In the genomic region with DNA sequence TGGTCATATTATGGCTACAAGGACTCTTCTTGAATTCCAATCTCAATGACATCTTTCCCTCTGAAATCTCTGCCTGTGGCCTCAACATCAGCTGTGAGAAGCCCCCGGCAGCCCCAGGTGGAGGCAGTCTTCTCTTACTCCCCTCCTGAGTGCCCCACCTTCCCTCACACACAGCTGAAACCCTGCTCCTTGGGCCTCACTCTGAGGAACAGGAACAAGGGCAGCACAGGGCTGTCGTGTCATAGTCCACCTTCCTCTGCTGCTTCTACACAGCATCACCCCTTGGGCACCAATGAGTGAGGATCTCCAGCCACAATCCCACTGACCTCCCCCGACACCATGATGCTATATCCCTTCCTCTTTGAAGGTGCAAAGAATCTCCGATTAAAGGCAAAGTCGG, we compare ENCODE assay signal across 13 mouse cellular contexts. TPM values are rescaled to one million over a fixed set of nuclear protein-coding genes. Genes with fewer than 3 reads are reported as not detected.
A peak's percentile ranks its signal among the peaks of the same experiment; 100 is the strongest.
DNase-seq lines count a peak whose midpoint lies in the region; ATAC-seq and TF ChIP-seq lines count a peak whose summit lies in the region.
"Had no signal": no experiment of that assay in that cellular context is flagged by ENCODE, and none has a peak within 500 bp of the region (broad histone marks: within the 10 kb centered on the region; RNA-seq: fewer than 3 reads in every experiment).

No protein-coding gene starts in this region.

- peaks cover 91% of the 10 kb centered on the region for H3K79me2 ChIP-seq in macrophage (ENCODE audit: inconsistent target)

- H3K27ac ChIP-seq in heart, embryonic 16.5 days (ENCODE audit: low read length), result peak overlapping the region; percentile 82
- peak overlapping the region; percentile 90 for H3K27ac ChIP-seq in thymus, adult 2 months (ENCODE audit: control insufficient read depth, insufficient read depth, low read length)
- peak overlapping the region; percentile 46 for H3K27ac ChIP-seq in macrophage
- H3K27ac ChIP-seq: embryonic facial prominence, embryonic 10.5 days; forebrain, embryonic 15.5 days; limb, embryonic 15.5 days had no signal

- peaks cover 49% of the 10 kb centered on the region for H3K4me1 ChIP-seq in heart, embryonic 16.5 days (ENCODE audit: control insufficient read depth, insufficient read depth, low read length)
- peaks cover 42% of the 10 kb centered on the region for H3K4me1 ChIP-seq in thymus, adult 2 months (replicated peaks; ENCODE audit: control insufficient read depth, insufficient read depth, low read length)

- 65% methylated on average over 5 of the region's 5 CpGs for WGBS in heart, embryonic 16.5 days
- 25% methylated on average over 5 of the region's 5 CpGs for WGBS in thymus, adult 2 months
- 23% methylated on average over 5 of the region's 5 CpGs for WGBS in macrophage (ENCODE audit: missing documents)

- peak overlapping the region; percentile 56 for H3K4me2 ChIP-seq in heart, embryonic 16.5 days (ENCODE audit: low read depth, low read length)
- H3K4me2 ChIP-seq: forebrain, embryonic 15.5 days; limb, embryonic 15.5 days had no signal

- H3K27me3 ChIP-seq in heart, embryonic 16.5 days (ENCODE audit: control insufficient read depth, insufficient read depth, low read length), result no peaks in the 10 kb centered on the region
- no peaks in the 10 kb centered on the region for H3K27me3 ChIP-seq in thymus, adult 2 months (ENCODE audit: control insufficient read depth, insufficient read depth, low read length)
- H3K27me3 ChIP-seq: forebrain, embryonic 15.5 days; limb, embryonic 15.5 days had no signal

- no peak for TF ChIP-seq CTCF in thymus, adult 2 months (IDR thresholded peaks at IDR 0.05; ENCODE audit: borderline replicate concordance, control insufficient read depth, extremely low read depth, insufficient read depth, low read length, poor library complexity)

- peak overlapping the region; percentile 57 for H3K9ac ChIP-seq in heart, embryonic 16.5 days (ENCODE audit: low read length)
- H3K9ac ChIP-seq: forebrain, embryonic 15.5 days; limb, embryonic 15.5 days had no signal

- no peak for DNase-seq in heart, postnatal 25 days (ENCODE audit: low spot score)
- DNase-seq in thymus, adult 2 months, result peak; percentile 33
- DNase-seq in thymus, adult 18-20 months, result no peak
- DNase-seq in right cerebral cortex, adult 2 months (ENCODE audit: low spot score in 2 of 2), result no peak
- no peak for DNase-seq in gastrocnemius, adult 8-10 months (ENCODE audit: low spot score in 2 of 2)

- peaks cover 38% of the 10 kb centered on the region for H3K36me3 ChIP-seq in heart, embryonic 16.5 days (ENCODE audit: control insufficient read depth, insufficient read depth)
- no peaks in the 10 kb centered on the region; the same call in 1 of the 2 replicates for H3K36me3 ChIP-seq in thymus, adult 2 months (ENCODE audit: control insufficient read depth, insufficient read depth, low read length)
- H3K36me3 ChIP-seq in macrophage (ENCODE audit: inconsistent target), result peaks cover 15% of the 10 kb centered on the region

- TF ChIP-seq POLR2A in thymus, adult 2 months (IDR thresholded peaks at IDR 0.05; ENCODE audit: control insufficient read depth, extremely low read depth, insufficient read depth, low read length, poor library complexity), result no peak

- intact Hi-C loops in heart, postnatal 25 days (cut with DNase I), result no loop called here

- no peaks in the 10 kb centered on the region for H3K9me3 ChIP-seq in heart, embryonic 16.5 days (replicated peaks; ENCODE audit: control insufficient read depth, low read length)
- H3K9me3 ChIP-seq: embryonic facial prominence, embryonic 10.5 days; forebrain, embryonic 15.5 days; limb, embryonic 15.5 days had no signal

- ATAC-seq in heart, embryonic 16.5 days (replicated peaks; ENCODE audit: extremely low read depth, insufficient read depth, low FRiP score), result no peak
- ATAC-seq in megakaryocyte-erythroid progenitor cell, adult 5-6 weeks (replicated peaks; ENCODE audit: low FRiP score, low TSS enrichment, poor library complexity, severe bottlenecking), result no peak
- ATAC-seq: forebrain, embryonic 15.5 days; hindbrain, embryonic 16.5 days; midbrain, embryonic 16.5 days had no signal

- H3K4me3 ChIP-seq in heart, embryonic 16.5 days (ENCODE audit: low read length), result 0 out of 2 replicates have a peak overlapping the region, but pooled peaks have one; percentile 1
- no peak overlapping the region for H3K4me3 ChIP-seq in thymus, adult 2 months (ENCODE audit: control insufficient read depth, insufficient read depth, low read length)
- no peak overlapping the region for H3K4me3 ChIP-seq in macrophage (ENCODE audit: inconsistent target)
- H3K4me3 ChIP-seq: embryonic facial prominence, embryonic 10.5 days; forebrain, embryonic 15.5 days; limb, embryonic 15.5 days had no signal

RNA-seq across cellular contexts. Expression of gene Camk2g, which starts 7.9 kb away (rescaled TPM):
- polyA plus RNA-seq in heart, embryonic 16.5 days (2015; fragmentation: Nextera tagmentation; extraction: Ambion mirVana), result 81.5 and 103 TPM in 2 replicates
- 10 to 100 TPM; 50.4 to 59.5 TPM for total RNA-seq in heart, postnatal 25 days (2021)
- 36.4 and 42.3 TPM in 2 replicates for polyA plus RNA-seq in thymus, adult 2 months (2012; rRNA removed)
- 100 to 1,000 TPM in 3 of 26 experiments, 10 to 100 TPM in 23; 14.3 to 109 (median 64.6) TPM for total RNA-seq in macrophage (2018; cell fraction: chromatin; rRNA removed)
- total RNA-seq in macrophage (2018; cell fraction: cytosol; rRNA removed), result 10 to 100 TPM in 19 of 26 experiments, 1 to 10 TPM in 7; 4.5 to 18.4 (median 13.5) TPM
- total RNA-seq in macrophage (2018; cell fraction: nucleus; rRNA removed), result 10 to 100 TPM in 25 of 26 experiments, 1 to 10 TPM in 1; 7.4 to 72.9 (median 29.9) TPM
- 12.2 to 24.7 TPM (median 16.2 TPM) in 3 replicates for polyA plus RNA-seq in macrophage (2018)
- total RNA-seq in megakaryocyte-erythroid progenitor cell, adult 5-6 weeks (2014; fragmentation: Nextera tagmentation), result 7.1 and 30.8 TPM in 2 replicates
- total RNA-seq in megakaryocyte-erythroid progenitor cell, adult 5-6 weeks (2017), result 33.0 and 34.8 TPM in 2 replicates
- 100 to 1,000 TPM; 187 to 196 (median 195) TPM for total RNA-seq in gastrocnemius, adult 8-10 months (2022)

RNA-seq across cellular contexts. Expression of gene Plau, which starts 50.4 kb away (rescaled TPM):
- 1.2 and 1.9 TPM in 2 replicates for polyA plus RNA-seq in heart, embryonic 16.5 days (2015; fragmentation: Nextera tagmentation; extraction: Ambion mirVana)
- total RNA-seq in heart, postnatal 25 days (2021), result 1 to 10 TPM; 4.5 to 4.6 TPM
- polyA plus RNA-seq in thymus, adult 2 months (2012; rRNA removed), result 5.6 and 6.4 TPM in 2 replicates
- 100 to 1,000 TPM in 7 of 26 experiments, 10 to 100 TPM in 18, 1 to 10 TPM in 1; 9.6 to 345 (median 38.2) TPM for total RNA-seq in macrophage (2018; cell fraction: chromatin; rRNA removed)
- 100 to 1,000 TPM in 7 of 26 experiments, 10 to 100 TPM in 19; 41.3 to 309 (median 83.1) TPM for total RNA-seq in macrophage (2018; cell fraction: cytosol; rRNA removed)
- 100 to 1,000 TPM in 13 of 26 experiments, 10 to 100 TPM in 13; 32.6 to 727 (median 100) TPM for total RNA-seq in macrophage (2018; cell fraction: nucleus; rRNA removed)
- 44.2 to 693 TPM (median 52.7 TPM) in 3 replicates for polyA plus RNA-seq in macrophage (2018)
- total RNA-seq in megakaryocyte-erythroid progenitor cell, adult 5-6 weeks (2014; fragmentation: Nextera tagmentation), result not detected in 2 replicates
- 0.38 TPM in 1 of 2 replicates, not detected in the other for total RNA-seq in megakaryocyte-erythroid progenitor cell, adult 5-6 weeks (2017)
- total RNA-seq in gastrocnemius, adult 8-10 months (2022), result 10 to 100 TPM; 13.4 to 23.7 (median 18.1) TPM

RNA-seq across cellular contexts. Expression of gene Ndst2, which starts 51.7 kb away (rescaled TPM):
- 16.2 and 17.2 TPM in 2 replicates for polyA plus RNA-seq in heart, embryonic 16.5 days (2015; fragmentation: Nextera tagmentation; extraction: Ambion mirVana)
- 10 to 100 TPM; 10.0 to 12.6 TPM for total RNA-seq in heart, postnatal 25 days (2021)
- 42.2 and 46.2 TPM in 2 replicates for polyA plus RNA-seq in thymus, adult 2 months (2012; rRNA removed)
- 100 to 1,000 TPM in 21 of 26 experiments, 10 to 100 TPM in 5; 68.3 to 330 (median 160) TPM for total RNA-seq in macrophage (2018; cell fraction: chromatin; rRNA removed)
- 10 to 100 TPM; 24.5 to 83.9 (median 48.9) TPM for total RNA-seq in macrophage (2018; cell fraction: cytosol; rRNA removed)
- 100 to 1,000 TPM in 21 of 26 experiments, 10 to 100 TPM in 5; 69.3 to 295 (median 131) TPM for total RNA-seq in macrophage (2018; cell fraction: nucleus; rRNA removed)
- 30.3 to 67.9 TPM (median 35.8 TPM) in 3 replicates for polyA plus RNA-seq in macrophage (2018)
- 81.5 and 88.9 TPM in 2 replicates for total RNA-seq in megakaryocyte-erythroid progenitor cell, adult 5-6 weeks (2014; fragmentation: Nextera tagmentation)
- total RNA-seq in megakaryocyte-erythroid progenitor cell, adult 5-6 weeks (2017), result 15.1 and 19.4 TPM in 2 replicates
- 1 to 10 TPM; 4.6 to 9.3 (median 6.6) TPM for total RNA-seq in gastrocnemius, adult 8-10 months (2022)

Comparison
In these comparisons a context has a peak if more than half of its experiments do, and no peak if none do; other contexts are left out.
1. RNA of gene Plau, which starts 50.4 kb away (total RNA-seq): 13.4 to 23.7 TPM in gastrocnemius, adult 8-10 months and 4.5 to 4.6 TPM in heart, postnatal 25 days; 0.38 TPM in megakaryocyte-erythroid progenitor cell, adult 5-6 weeks; every median in the first group is over 4 times any median in the second.
2. Peak in every context shown above with its lines, with median percentiles within 50 percentile points of each other: H3K27ac ChIP-seq.